Mouse (Mus musculus): ENCODE measurements around the gene Foxa2.

GRCm38 (mm10) chr2:148021919-148022570 lies 24.7 kb downstream of the Foxa2 start:
- TF ChIP-seq CTCF (IDR thresholded peaks at IDR 0.05; ENCODE audit: borderline replicate concordance, insufficient read depth, low read length) (no peak), POLR2A (IDR thresholded peaks at IDR 0.05; ENCODE audit: low read depth, low read length) (no peak)
